In the genomic region with DNA sequence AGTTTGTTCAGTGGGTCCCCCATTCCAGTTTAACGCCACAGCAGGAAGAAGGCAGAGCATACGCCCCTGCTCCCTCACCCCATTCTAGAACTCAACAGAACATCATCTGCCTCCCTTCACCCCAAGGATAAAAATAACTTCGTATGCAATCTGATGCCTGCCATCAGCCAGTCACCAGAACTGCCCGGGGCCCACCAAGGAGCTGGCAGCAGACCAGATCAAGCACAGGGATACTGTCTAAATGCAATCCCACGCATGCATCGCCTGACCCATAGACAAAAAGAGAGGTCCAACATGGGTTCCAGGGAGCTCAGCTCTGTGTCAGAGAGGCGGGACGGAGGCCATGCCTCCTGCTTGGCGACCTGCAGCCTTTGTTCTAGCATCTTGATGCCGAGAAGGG, we compare ENCODE assay signal across 27 mouse cellular contexts. TPM values are rescaled to one million over a fixed set of nuclear protein-coding genes. Genes with fewer than 3 reads are reported as not detected.
DNase-seq lines count a peak whose midpoint lies in the region; ATAC-seq lines count a peak whose summit lies in the region.
"Had no signal": no experiment of that assay in that cellular context is flagged by ENCODE, and none has a peak within 500 bp of the region (broad histone marks: within the 10 kb centered on the region; RNA-seq: fewer than 3 reads in every experiment).

No protein-coding gene starts in this region.

- H3K36me3 ChIP-seq in heart, embryonic 14.5 days (ENCODE audit: control insufficient read depth, insufficient read depth, low read length), result no peaks in the 10 kb centered on the region
- H3K36me3 ChIP-seq in embryonic facial prominence, embryonic 14.5 days (ENCODE audit: control insufficient read depth, insufficient read depth, low read length), result no peaks in the 10 kb centered on the region
- H3K36me3 ChIP-seq: embryonic facial prominence, embryonic 15.5 days; hindbrain, embryonic 13.5 days; intestine, embryonic 15.5 days; liver, embryonic 13.5 days had no signal

- no peaks in the 10 kb centered on the region for H3K27me3 ChIP-seq in heart, embryonic 14.5 days (ENCODE audit: control insufficient read depth, insufficient read depth, low read length)
- no peaks in the 10 kb centered on the region for H3K27me3 ChIP-seq in embryonic facial prominence, embryonic 14.5 days (replicated peaks; ENCODE audit: control insufficient read depth, insufficient read depth, low read length)
- H3K27me3 ChIP-seq: embryonic facial prominence, embryonic 15.5 days; hindbrain, embryonic 13.5 days; intestine, embryonic 15.5 days; liver, embryonic 13.5 days had no signal

- H3K27ac ChIP-seq in heart, embryonic 14.5 days (replicated peaks in 1 of 2; ENCODE audit: control insufficient read depth in 1 of 2, insufficient read depth in 1 of 2, low read depth in 2 of 2, low read length in 2 of 2), result peak overlapping the region; percentile 4 to 21
- 0 out of 2 replicates have a peak overlapping the region, but pooled peaks have one; percentile 18 for H3K27ac ChIP-seq in embryonic facial prominence, embryonic 14.5 days (replicated peaks; ENCODE audit: low read depth, low read length)
- H3K27ac ChIP-seq: embryonic facial prominence, embryonic 15.5 days; hindbrain, embryonic 13.5 days; intestine, embryonic 15.5 days; liver, embryonic 13.5 days had no signal

- H3K4me2 ChIP-seq in heart, embryonic 14.5 days (ENCODE audit: low read length), result no peak overlapping the region
- H3K4me2 ChIP-seq in embryonic facial prominence, embryonic 14.5 days (ENCODE audit: low read depth, low read length), result no peak overlapping the region
- H3K4me2 ChIP-seq: embryonic facial prominence, embryonic 15.5 days; hindbrain, embryonic 13.5 days; intestine, embryonic 15.5 days; liver, embryonic 13.5 days; lung, embryonic 14.5 days had no signal

- no peak for DNase-seq in heart, adult 18-20 months
- peak; percentile 27 for DNase-seq in left cerebral cortex, postnatal 4 days
- no peak for DNase-seq in left cerebral cortex, postnatal 36 days (ENCODE audit: low spot score in 2 of 2)
- peak; percentile 51 for DNase-seq in embryonic facial prominence, embryonic 14.5 days (ENCODE audit: low spot score)
- no peak for DNase-seq in cerebellum, postnatal 36 days
- DNase-seq: adrenal gland, adult 2 months; cerebellum, adult 8-10 months; kidney, postnatal 36 days; liver, embryonic 13.5 days; lung, embryonic 14.5 days; lung, postnatal 36 days; retina, postnatal 1 day; thymus, adult 2 months had no signal

- peaks cover 50 to 53% of the 10 kb centered on the region in 2 experiments for H3K4me1 ChIP-seq in heart, embryonic 14.5 days (ENCODE audit: control insufficient read depth in 2 of 2, insufficient read depth in 2 of 2, low read length in 2 of 2)
- H3K4me1 ChIP-seq in embryonic facial prominence, embryonic 14.5 days (ENCODE audit: control insufficient read depth, insufficient read depth, low read length), result peaks cover 57% of the 10 kb centered on the region

- ATAC-seq in heart, embryonic 14.5 days (ENCODE audit: insufficient number of reproducible peaks, insufficient read depth, low FRiP score, low read depth), result no peak
- ATAC-seq in embryonic facial prominence, embryonic 14.5 days (ENCODE audit: low read depth), result no peak
- ATAC-seq in activated CD4-positive, CD25-positive, alpha-beta regulatory T cell, adult 4 months, result no peak
- ATAC-seq: intestine, embryonic 15.5 days had no signal

- H3K4me3 ChIP-seq in heart, embryonic 14.5 days (ENCODE audit: control insufficient read depth in 1 of 2, insufficient read depth in 1 of 2, low read depth in 1 of 2, low read length in 2 of 2), result no peak overlapping the region
- H3K4me3 ChIP-seq in embryonic facial prominence, embryonic 14.5 days (ENCODE audit: low read depth, low read length), result no peak overlapping the region
- H3K4me3 ChIP-seq: embryonic facial prominence, embryonic 15.5 days; hindbrain, embryonic 13.5 days; intestine, embryonic 15.5 days; liver, embryonic 13.5 days had no signal

- H3K9me3 ChIP-seq in heart, embryonic 14.5 days (ENCODE audit: control insufficient read depth, low read length), result no peaks in the 10 kb centered on the region
- H3K9me3 ChIP-seq in embryonic facial prominence, embryonic 14.5 days (ENCODE audit: control insufficient read depth, low read length), result no peaks in the 10 kb centered on the region
- H3K9me3 ChIP-seq: embryonic facial prominence, embryonic 15.5 days; hindbrain, embryonic 13.5 days; intestine, embryonic 15.5 days; liver, embryonic 13.5 days had no signal

- intact Hi-C loops in left cerebral cortex, postnatal 4 days (cut with DNase I), result no loop called here
- intact Hi-C loops in left cerebral cortex, postnatal 36 days (cut with DNase I), result no loop called here

- no peak overlapping the region for H3K9ac ChIP-seq in heart, embryonic 14.5 days (ENCODE audit: low read length)
- no peak overlapping the region for H3K9ac ChIP-seq in embryonic facial prominence, embryonic 14.5 days (ENCODE audit: low read depth, low read length)
- H3K9ac ChIP-seq: embryonic facial prominence, embryonic 15.5 days; hindbrain, embryonic 13.5 days; intestine, embryonic 15.5 days; liver, embryonic 13.5 days; lung, embryonic 14.5 days had no signal

- 50% methylated on average over 10 of the region's 10 CpGs for WGBS in heart, embryonic 14.5 days
- 46% methylated on average over 10 of the region's 10 CpGs for WGBS in embryonic facial prominence, embryonic 14.5 days

RNA-seq across cellular contexts. Expression of gene Acot11, which starts 21.7 kb away (rescaled TPM):
- 5.0 and 6.0 TPM in 2 replicates for polyA plus RNA-seq in heart, embryonic 14.5 days (2014; fragmentation: Nextera tagmentation; extraction: Ambion mirVana)
- 10 to 100 TPM; 24.2 to 38.0 TPM for total RNA-seq in heart, adult 18-20 months (2021)
- total RNA-seq in left cerebral cortex, postnatal 4 days (2021), result 1 to 10 TPM; 3.7 to 3.8 TPM
- 10 to 100 TPM; 43.0 to 51.2 TPM for total RNA-seq in left cerebral cortex, postnatal 36 days (2021)
- polyA plus RNA-seq in embryonic facial prominence, embryonic 14.5 days (2014; fragmentation: Nextera tagmentation; extraction: Ambion mirVana), result 4.1 and 4.2 TPM in 2 replicates
- polyA plus RNA-seq in activated CD4-positive, CD25-positive, alpha-beta regulatory T cell, adult 4 months (2017; shearing (Covaris generic)), result 1 to 10 TPM; 6.1 to 9.0 TPM

RNA-seq across cellular contexts. Expression of gene Fam151a, which starts 49.4 kb away (rescaled TPM):
- 0.13 and 0.32 TPM in 2 replicates for polyA plus RNA-seq in heart, embryonic 14.5 days (2014; fragmentation: Nextera tagmentation; extraction: Ambion mirVana)
- under 1 TPM; 0.27 to 0.51 TPM for total RNA-seq in heart, adult 18-20 months (2021)
- not detected for total RNA-seq in left cerebral cortex, postnatal 4 days (2021)
- total RNA-seq in left cerebral cortex, postnatal 36 days (2021), result not detected
- polyA plus RNA-seq in embryonic facial prominence, embryonic 14.5 days (2014; fragmentation: Nextera tagmentation; extraction: Ambion mirVana), result 0.17 and 0.49 TPM in 2 replicates
- not detected for polyA plus RNA-seq in activated CD4-positive, CD25-positive, alpha-beta regulatory T cell, adult 4 months (2017; shearing (Covaris generic))
- total RNA-seq: common myeloid progenitor, adult 5-6 weeks; gastrocnemius, adult 18-20 months; granulocyte monocyte progenitor cell, adult 5-6 weeks; layer of hippocampus, postnatal 10 days; left cerebral cortex, postnatal 14 days; megakaryocyte-erythroid progenitor cell, adult 5-6 weeks; monocyte, adult 5-6 weeks had no signal
- polyA plus RNA-seq: adrenal gland, adult 2 months; C2C12; hindbrain, embryonic 13.5 days; neural tube, embryonic 11.5 days had no signal

RNA-seq across cellular contexts. Expression of gene Mroh7, which starts 52.4 kb away (rescaled TPM):
- polyA plus RNA-seq in heart, embryonic 14.5 days (2014; fragmentation: Nextera tagmentation; extraction: Ambion mirVana), result 0.44 and 0.45 TPM in 2 replicates
- total RNA-seq in heart, adult 18-20 months (2021), result under 1 TPM; 0.07 to 0.49 TPM
- 1 to 10 TPM; 1.3 to 1.6 TPM for total RNA-seq in left cerebral cortex, postnatal 4 days (2021)
- 1 to 10 TPM; 2.2 to 4.1 TPM for total RNA-seq in left cerebral cortex, postnatal 36 days (2021)
- polyA plus RNA-seq in embryonic facial prominence, embryonic 14.5 days (2014; fragmentation: Nextera tagmentation; extraction: Ambion mirVana), result 0.24 and 0.84 TPM in 2 replicates
- not detected for polyA plus RNA-seq in activated CD4-positive, CD25-positive, alpha-beta regulatory T cell, adult 4 months (2017; shearing (Covaris generic))
- total RNA-seq: common myeloid progenitor, adult 5-6 weeks; granulocyte monocyte progenitor cell, adult 5-6 weeks; megakaryocyte-erythroid progenitor cell, adult 5-6 weeks; monocyte, adult 5-6 weeks had no signal
- polyA plus RNA-seq: C2C12; neural tube, embryonic 11.5 days had no signal

Comparison
In these comparisons a context has a peak if more than half of its experiments do, and no peak if none do; other contexts are left out.
1. DNase-seq: peak in left cerebral cortex, postnatal 4 days (single experiment) and embryonic facial prominence, embryonic 14.5 days (single experiment); none in heart, adult 18-20 months (0 of 2), left cerebral cortex, postnatal 36 days (0 of 2) and cerebellum, postnatal 36 days (0 of 2).
2. RNA of gene Acot11, which starts 21.7 kb away (total RNA-seq): 43.0 to 51.2 TPM in left cerebral cortex, postnatal 36 days and 24.2 to 38.0 TPM in heart, adult 18-20 months; 3.7 to 3.8 TPM in left cerebral cortex, postnatal 4 days; every median in the first group is over 4 times any median in the second.